Mouse (Mus musculus): Measurements from ENCODE around the gene Hamp2.

- no peak for TF ChIP-seq CTCF (IDR thresholded peaks at IDR 0.05; ENCODE audit: extremely low read depth, insufficient read depth, low read length)
- no peak for TF ChIP-seq POLR2A (IDR thresholded peaks at IDR 0.05; ENCODE audit: extremely low read depth, insufficient read depth, low read length)
Measured at GRCm38 (mm10) chr7:30908277-30908991, 16.0 kb downstream of the Hamp2 start.

Data from cortical plate, adult 2 months (tissue).